Mouse (Mus musculus): ENCODE results near the gene Dcaf8. TPM values are rescaled to one million over a fixed set of nuclear protein-coding genes. Genes with fewer than 3 reads are reported as not detected.

Gene Dcaf8
- total and polyA plus RNA-seq, 3 experiments = 31.7 to 49.0 (median 45.8) TPM

DNA sequence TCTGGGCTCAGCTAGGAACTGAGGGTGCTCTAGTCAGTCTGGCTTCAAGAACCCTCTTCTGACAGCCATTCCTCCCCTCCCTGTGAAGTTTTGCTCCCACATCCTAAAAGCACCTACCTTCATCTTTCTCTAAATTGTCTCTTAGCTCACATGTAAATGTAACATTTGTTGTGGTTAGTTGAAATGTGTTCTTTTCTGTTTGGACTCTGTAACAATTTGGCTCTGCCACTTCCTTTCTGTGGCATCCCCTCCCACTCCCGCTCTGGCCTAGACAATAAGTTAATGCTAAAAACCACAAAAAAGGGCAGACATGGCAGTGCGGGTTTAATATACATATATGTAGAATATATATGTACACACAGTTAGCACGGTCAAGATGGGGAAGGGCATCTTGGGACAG is 49.3 kb downstream of the Dcaf8 start:
- no peak overlapping the region for H3K9ac ChIP-seq (ENCODE audit: control insufficient read depth, low read depth, low read length, poor library complexity, severe bottlenecking)
- H3K4me3 ChIP-seq (ENCODE audit: control insufficient read depth in 1 of 2, insufficient read depth in 1 of 2, low read depth in 2 of 2, low read length in 2 of 2) = no peak overlapping the region
- H3K9me3 ChIP-seq (replicated peaks; ENCODE audit: insufficient read depth, low read length) = no peaks in the 10 kb centered on the region
- H3K27me3 ChIP-seq (ENCODE audit: control insufficient read depth in 1 of 2, insufficient read depth in 2 of 2, low read length in 2 of 2) = no peaks in the 10 kb centered on the region
- no peak for DNase-seq (ENCODE audit: low read depth, low spot score)
- no peak for TF ChIP-seq CHD2 (IDR thresholded peaks at IDR 0.05; ENCODE audit: low read length)
- no peak for TF ChIP-seq BHLHE40 (IDR thresholded peaks at IDR 0.05; ENCODE audit: borderline replicate concordance, low read depth, low read length)
- no peak for TF ChIP-seq ETS1 (IDR thresholded peaks at IDR 0.05; ENCODE audit: low read depth, low read length)
- no peak for TF ChIP-seq CTCF (IDR thresholded peaks at IDR 0.05 in 2 of 3, conservative IDR thresholded peaks at IDR 0.05 in 1 of 3; ENCODE audit: control insufficient read depth in 1 of 3, insufficient read depth in 1 of 3, low read depth in 2 of 3, low read length in 3 of 3, poor library complexity in 1 of 3, severe bottlenecking in 1 of 3)
- no peak for TF ChIP-seq NELFE (IDR thresholded peaks at IDR 0.05; ENCODE audit: low read depth, low read length)
- no peak for TF ChIP-seq POLR2AphosphoS2 (IDR thresholded peaks at IDR 0.05; ENCODE audit: low read length)
- no peak overlapping the region for H3K27ac ChIP-seq (ENCODE audit: control insufficient read depth, low read depth, low read length)
- no peaks in the 10 kb centered on the region for H3K79me2 ChIP-seq (ENCODE audit: control insufficient read depth, insufficient read depth, low read length, poor library complexity)
- no peaks in the 10 kb centered on the region for H3K4me1 ChIP-seq (ENCODE audit: control insufficient read depth in 1 of 2, insufficient read depth in 2 of 2, low read length in 2 of 2)
- H3K36me3 ChIP-seq (ENCODE audit: control insufficient read depth in 1 of 2, insufficient read depth in 2 of 2, low read length in 2 of 2) = peaks cover 0 to 9% of the 10 kb centered on the region in 2 experiments; a peak in 2 of 4 replicates

DNA sequence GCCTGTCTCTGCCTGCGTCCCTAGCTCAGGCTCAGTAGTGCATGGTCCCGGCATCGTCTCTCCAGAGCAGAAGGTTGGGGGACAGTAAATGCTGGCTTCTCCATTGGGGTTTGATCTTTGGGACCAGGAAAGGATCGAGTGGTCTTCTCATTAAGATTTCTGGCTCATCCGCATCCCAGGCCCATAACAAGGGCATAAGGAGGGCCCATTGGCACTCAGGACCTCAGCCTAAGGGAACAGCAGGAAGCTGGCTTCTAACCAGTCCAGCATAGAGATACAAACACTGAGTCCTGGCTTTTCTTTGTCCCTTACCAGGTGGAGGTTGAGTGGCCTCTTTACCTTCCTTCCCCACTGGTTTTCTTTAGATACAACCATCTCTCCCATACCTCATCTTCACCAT is 50.0 kb downstream of the Dcaf8 start:
- no peak for DNase-seq (ENCODE audit: low read depth, low spot score)
- no peak for TF ChIP-seq MAZ (IDR thresholded peaks at IDR 0.05; ENCODE audit: low read depth, low read length)
- no peak for TF ChIP-seq ZC3H11A (IDR thresholded peaks at IDR 0.05; ENCODE audit: low read depth, low read length)
- TF ChIP-seq EP300 (IDR thresholded peaks at IDR 0.05; ENCODE audit: low read depth in 1 of 2, low read length in 2 of 2) = no peak
- no peaks in the 10 kb centered on the region for H3K9me3 ChIP-seq (replicated peaks; ENCODE audit: insufficient read depth, low read length)
- H3K9ac ChIP-seq (ENCODE audit: control insufficient read depth, low read depth, low read length, poor library complexity, severe bottlenecking) = no peak overlapping the region
- no peak overlapping the region for H3K27ac ChIP-seq (ENCODE audit: control insufficient read depth, low read depth, low read length)
- peaks cover 0 to 7% of the 10 kb centered on the region in 2 experiments; a peak in 2 of 4 replicates for H3K36me3 ChIP-seq (ENCODE audit: control insufficient read depth in 1 of 2, insufficient read depth in 2 of 2, low read length in 2 of 2)
- H3K79me2 ChIP-seq (ENCODE audit: control insufficient read depth, insufficient read depth, low read length, poor library complexity) = no peaks in the 10 kb centered on the region
- no peaks in the 10 kb centered on the region for H3K4me1 ChIP-seq (ENCODE audit: control insufficient read depth in 1 of 2, insufficient read depth in 2 of 2, low read length in 2 of 2)
- H3K4me3 ChIP-seq (ENCODE audit: control insufficient read depth in 1 of 2, insufficient read depth in 1 of 2, low read depth in 2 of 2, low read length in 2 of 2) = no peak overlapping the region
- no peaks in the 10 kb centered on the region for H3K27me3 ChIP-seq (ENCODE audit: control insufficient read depth in 1 of 2, insufficient read depth in 2 of 2, low read length in 2 of 2)

DNA sequence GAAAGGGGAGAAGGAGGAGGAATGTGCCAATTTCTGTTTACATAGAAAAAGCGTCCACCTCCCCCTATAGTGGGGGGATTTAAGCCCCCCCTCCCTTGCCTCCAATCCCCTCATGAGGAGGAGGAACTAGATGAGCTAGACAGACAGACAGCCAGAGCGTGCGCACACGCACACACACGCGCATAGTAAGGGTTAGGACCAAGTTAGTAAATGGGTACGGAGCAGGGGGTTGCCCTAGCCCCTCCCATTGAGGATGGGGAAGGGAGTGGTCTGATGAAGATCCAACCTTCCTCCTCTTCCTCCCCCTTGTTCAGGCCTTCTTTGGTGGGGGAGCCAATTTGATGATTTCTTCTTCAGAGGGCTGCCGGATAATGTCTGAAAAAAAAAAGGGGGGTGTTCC is 50.4 kb downstream of the Dcaf8 start:
- no peaks in the 10 kb centered on the region for H3K4me1 ChIP-seq (ENCODE audit: control insufficient read depth in 1 of 2, insufficient read depth in 2 of 2, low read length in 2 of 2)
- no peak overlapping the region for H3K9ac ChIP-seq (ENCODE audit: control insufficient read depth, low read depth, low read length, poor library complexity, severe bottlenecking)
- no peaks in the 10 kb centered on the region for H3K79me2 ChIP-seq (ENCODE audit: control insufficient read depth, insufficient read depth, low read length, poor library complexity)
- no peaks in the 10 kb centered on the region for H3K27me3 ChIP-seq (ENCODE audit: control insufficient read depth in 1 of 2, insufficient read depth in 2 of 2, low read length in 2 of 2)
- H3K36me3 ChIP-seq (ENCODE audit: control insufficient read depth in 1 of 2, insufficient read depth in 2 of 2, low read length in 2 of 2) = peaks cover 0 to 7% of the 10 kb centered on the region in 2 experiments; a peak in 2 of 4 replicates
- no peak for DNase-seq (ENCODE audit: low read depth, low spot score)
- TF ChIP-seq POLR2AphosphoS5 (IDR thresholded peaks at IDR 0.05; ENCODE audit: borderline replicate concordance, low read depth, low read length) = no peak
- TF ChIP-seq GATA1 (IDR thresholded peaks at IDR 0.05; ENCODE audit: low read depth, low read length) = no peak
- no peak for TF ChIP-seq SMC3 (IDR thresholded peaks at IDR 0.05; ENCODE audit: low read depth, low read length)
- TF ChIP-seq UBTF (IDR thresholded peaks at IDR 0.05; ENCODE audit: borderline replicate concordance, insufficient read depth, low read depth, low read length) = no peak
- no peak for TF ChIP-seq ZMIZ1 (IDR thresholded peaks at IDR 0.05; ENCODE audit: low read depth, low read length)
- TF ChIP-seq BHLHE40 (IDR thresholded peaks at IDR 0.05; ENCODE audit: borderline replicate concordance, low read depth, low read length) = no peak
- TF ChIP-seq RCOR1 (IDR thresholded peaks at IDR 0.05; ENCODE audit: low read depth, low read length) = no peak
- no peak for TF ChIP-seq RAD21 (IDR thresholded peaks at IDR 0.05; ENCODE audit: low read depth, low read length)
- no peak for TF ChIP-seq POLR2AphosphoS2 (IDR thresholded peaks at IDR 0.05; ENCODE audit: low read length)
- no peak for TF ChIP-seq ETS1 (IDR thresholded peaks at IDR 0.05; ENCODE audit: low read depth, low read length)
- TF ChIP-seq KAT2A (conservative IDR thresholded peaks at IDR 0.05; ENCODE audit: low read depth, low read length) = no peak
- no peak for TF ChIP-seq MAZ (IDR thresholded peaks at IDR 0.05; ENCODE audit: low read depth, low read length)
- no peak for TF ChIP-seq NELFE (IDR thresholded peaks at IDR 0.05; ENCODE audit: low read depth, low read length)
- TF ChIP-seq SIN3A (IDR thresholded peaks at IDR 0.05; ENCODE audit: low read length) = no peak
- no peak for TF ChIP-seq ZNF384 (IDR thresholded peaks at IDR 0.05; ENCODE audit: low read depth, low read length)
- no peak for TF ChIP-seq NRF1 (IDR thresholded peaks at IDR 0.05; ENCODE audit: insufficient read depth, low read depth, low read length, poor library complexity, severe bottlenecking)
- TF ChIP-seq CTCF (IDR thresholded peaks at IDR 0.05 in 2 of 3, conservative IDR thresholded peaks at IDR 0.05 in 1 of 3; ENCODE audit: control insufficient read depth in 1 of 3, insufficient read depth in 1 of 3, low read depth in 2 of 3, low read length in 3 of 3, poor library complexity in 1 of 3, severe bottlenecking in 1 of 3) = no peak
- H3K9me3 ChIP-seq (replicated peaks; ENCODE audit: insufficient read depth, low read length) = no peaks in the 10 kb centered on the region
- H3K4me3 ChIP-seq (ENCODE audit: control insufficient read depth in 1 of 2, insufficient read depth in 1 of 2, low read depth in 2 of 2, low read length in 2 of 2) = no peak overlapping the region
- H3K27ac ChIP-seq (ENCODE audit: control insufficient read depth, low read depth, low read length) = no peak overlapping the region

Data from MEL (cell line).